Mouse (Mus musculus): ENCODE results near the gene Gpr135. TPM values are rescaled to one million over a fixed set of nuclear protein-coding genes. Genes with fewer than 3 reads are reported as not detected.

Gene Gpr135
- 0.07 and 0.41 TPM in 2 replicates for polyA plus RNA-seq (2012; ENCODE audit: low replicate concordance)

DNA sequence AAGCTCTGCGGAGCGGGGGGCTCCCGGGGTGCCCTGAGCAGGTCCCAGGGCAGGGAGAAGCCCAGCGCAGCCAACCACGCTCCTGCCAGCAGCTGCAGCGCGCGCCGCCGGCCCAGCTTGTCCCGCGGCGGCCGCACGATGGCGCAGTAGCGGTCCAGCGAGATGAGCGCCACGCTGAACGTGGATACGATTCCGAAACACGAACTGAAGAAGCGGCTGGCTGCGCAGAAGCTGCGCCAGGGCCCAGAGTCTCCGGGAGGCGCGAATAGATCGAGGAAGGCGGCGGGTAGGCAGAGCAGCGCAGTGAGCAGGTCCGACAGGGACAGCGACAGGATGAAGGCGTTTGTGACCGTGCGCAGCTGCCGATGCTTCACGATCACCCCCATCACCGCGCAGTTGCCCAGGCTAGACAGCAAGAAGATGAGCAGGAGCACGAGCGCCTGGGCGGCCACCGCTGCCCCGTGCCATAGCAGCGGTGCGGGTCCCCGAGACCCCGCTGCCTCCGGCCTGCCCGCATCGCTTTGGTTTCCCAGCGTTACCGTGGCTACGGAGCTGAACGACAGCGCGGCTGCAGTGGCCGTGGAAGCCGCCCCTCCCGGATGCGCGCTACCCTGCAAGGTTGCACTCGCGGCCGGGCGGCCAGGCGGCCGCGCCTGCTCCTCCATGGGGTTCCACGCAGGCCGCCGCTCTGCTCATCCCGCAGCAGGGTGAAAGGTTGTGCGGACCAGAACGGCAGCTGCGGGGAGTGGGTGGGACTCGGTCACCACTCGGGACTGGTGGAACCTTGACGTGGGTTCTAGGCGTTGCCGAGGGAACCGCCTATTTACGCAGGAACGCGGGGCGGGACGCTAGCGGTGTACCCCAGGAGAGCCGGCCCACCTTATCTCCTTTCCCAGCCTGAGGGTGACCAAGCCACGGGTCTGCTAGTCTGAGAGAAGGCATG is at the start of gene Gpr135:
Gene Gpr135, minus strand, starts transcription at position 799 of the 943 bp plus-strand sequence.

GRCm38 (mm10) chr12:72085329-72086165 is 14.6 kb upstream of the Gpr135 start, which contains the start of the genes L3hypdh and Jkamp:
L3hypdh (minus strand) TSS chr12:72085439.
Jkamp (plus strand) TSS chr12:72085589.

Other genes with a start within 250 kb of the Gpr135 start
- 8.9 and 12.2 TPM in 2 replicates for gene Daam1, start 240.0 kb downstream of the Gpr135 start, polyA plus RNA-seq (2012; ENCODE audit: low replicate concordance)
- 0.31 and 0.33 TPM in 2 replicates for gene L3hypdh, start 14.3 kb upstream of the Gpr135 start, polyA plus RNA-seq (2012; ENCODE audit: low replicate concordance)
- gene Jkamp, start 14.5 kb upstream of the Gpr135 start, polyA plus RNA-seq (2012; ENCODE audit: low replicate concordance) = 8.7 and 12.2 TPM in 2 replicates
- not detected in 2 replicates for gene Ccdc175, start 113.9 kb upstream of the Gpr135 start, polyA plus RNA-seq (2012; ENCODE audit: low replicate concordance)

Measured in hematopoietic multipotent progenitor cell, adult 10-12 weeks (in vitro differentiated cells).